Mouse (Mus musculus): ENCODE data around the gene Sdk1. TPM values are rescaled to one million over a fixed set of nuclear protein-coding genes. Genes with fewer than 3 reads are reported as not detected.
A peak's percentile ranks its signal among the peaks of the same experiment; 100 is the strongest.

The Sdk1 gene
- polyA plus RNA-seq, 1 experiment from 2014 or later: 3.4 TPM

DNA sequence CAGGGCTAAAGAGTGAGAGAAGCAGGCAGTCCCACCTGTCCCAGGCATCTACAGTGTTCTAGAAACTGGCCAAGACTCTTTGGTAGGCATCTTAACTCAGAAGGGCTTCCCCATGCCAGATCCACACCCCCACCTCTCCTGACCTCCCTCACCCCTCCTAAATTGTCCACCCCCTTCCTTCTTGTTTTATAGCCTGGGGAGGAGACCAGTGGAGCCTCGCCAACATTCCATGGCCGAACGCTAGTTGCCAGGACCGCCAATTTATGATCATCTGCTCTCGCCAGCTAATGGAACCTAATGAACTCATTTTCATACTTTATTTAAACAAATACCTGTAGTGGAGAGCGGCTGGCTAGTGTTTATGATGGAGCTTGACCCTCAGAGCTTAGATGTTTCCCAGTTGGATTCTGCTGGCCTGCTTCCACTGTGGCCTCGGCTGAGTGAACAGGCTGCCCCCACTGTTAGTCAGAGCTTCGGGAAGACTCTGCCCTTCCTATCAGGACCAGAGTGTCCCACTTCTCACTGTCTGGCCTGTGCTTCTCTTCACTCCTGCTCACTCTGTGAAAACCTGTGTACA is 800.0 kb downstream of the Sdk1 start:
- Histone ChIP-seq H3K27me3 (ENCODE audit: control insufficient read depth, insufficient read depth, low read length) (no peaks in the 10 kb centered on the region), H3K4me3 (replicated peaks; ENCODE audit: low read length) (no peak overlapping the region), H3K9ac (ENCODE audit: low read length) (no peak overlapping the region), H3K9me3 (replicated peaks; ENCODE audit: control insufficient read depth, low read length) (no peaks in the 10 kb centered on the region), H3K4me2 (ENCODE audit: low read depth, low read length) (no peak overlapping the region), H3K4me1 (ENCODE audit: control insufficient read depth, insufficient read depth, low read length) (peaks cover 3% of the 10 kb centered on the region; the same call in 1 of the 2 replicates), H3K27ac (ENCODE audit: low read length) (no peak overlapping the region), H3K36me3 (ENCODE audit: control insufficient read depth, insufficient read depth, low read length) (no peaks in the 10 kb centered on the region)
- 48% methylated on average over 8 of the region's 8 CpGs for WGBS
- ATAC-seq (ENCODE audit: insufficient read depth, low FRiP score): peak; percentile 56; the same call in 1 of the 2 replicates

GRCm38 (mm10) chr5:142061781-142062180 is 820.5 kb downstream of the Sdk1 start:
- Histone ChIP-seq H3K4me3 (replicated peaks; ENCODE audit: low read length) (no peak overlapping the region), H3K4me1 (ENCODE audit: control insufficient read depth, insufficient read depth, low read length) (no peaks in the 10 kb centered on the region), H3K9ac (ENCODE audit: low read length) (no peak overlapping the region), H3K36me3 (ENCODE audit: control insufficient read depth, insufficient read depth, low read length) (no peaks in the 10 kb centered on the region), H3K9me3 (replicated peaks; ENCODE audit: control insufficient read depth, low read length) (no peaks in the 10 kb centered on the region), H3K4me2 (ENCODE audit: low read depth, low read length) (no peak overlapping the region), H3K27me3 (ENCODE audit: control insufficient read depth, insufficient read depth, low read length) (no peaks in the 10 kb centered on the region), H3K27ac (ENCODE audit: low read length) (no peak overlapping the region)
- no peak for ATAC-seq (ENCODE audit: insufficient read depth, low FRiP score)
- 85% methylated on average over 4 of the region's 4 CpGs for WGBS

DNA sequence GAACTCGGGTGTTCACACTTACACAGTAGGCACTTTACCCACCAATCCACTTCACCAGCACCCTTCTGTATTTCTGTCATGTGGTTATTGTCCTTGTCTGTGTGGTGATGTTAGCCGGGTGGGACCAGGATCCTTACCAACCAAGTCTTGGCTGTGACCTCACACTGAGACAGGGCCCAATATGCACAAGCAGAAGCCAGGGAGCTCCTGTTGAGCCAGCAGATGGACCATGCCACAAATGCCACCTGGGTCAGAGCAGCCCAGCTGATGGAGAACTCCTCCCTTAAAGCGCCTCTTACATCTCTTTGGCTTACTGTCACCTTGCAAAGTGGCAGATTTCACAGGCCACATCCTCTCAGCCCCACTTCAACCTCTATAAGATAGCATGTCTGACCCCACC is 830.0 kb downstream of the Sdk1 start:
- H3K4me1 ChIP-seq (ENCODE audit: control insufficient read depth, insufficient read depth, low read length): peaks cover 9% of the 10 kb centered on the region
- H3K4me3 ChIP-seq (replicated peaks; ENCODE audit: low read length): no peak overlapping the region
- H3K36me3 ChIP-seq (ENCODE audit: control insufficient read depth, insufficient read depth, low read length): no peaks in the 10 kb centered on the region
- 93% methylated on average over 3 of the region's 3 CpGs for WGBS
- no peak overlapping the region for H3K27ac ChIP-seq (ENCODE audit: low read length)
- no peaks in the 10 kb centered on the region for H3K27me3 ChIP-seq (ENCODE audit: control insufficient read depth, insufficient read depth, low read length)
- H3K9me3 ChIP-seq (replicated peaks; ENCODE audit: control insufficient read depth, low read length): no peaks in the 10 kb centered on the region
- no peak overlapping the region for H3K9ac ChIP-seq (ENCODE audit: low read length)
- ATAC-seq (ENCODE audit: insufficient read depth, low FRiP score): no peak
- no peak overlapping the region for H3K4me2 ChIP-seq (ENCODE audit: low read depth, low read length)

DNA sequence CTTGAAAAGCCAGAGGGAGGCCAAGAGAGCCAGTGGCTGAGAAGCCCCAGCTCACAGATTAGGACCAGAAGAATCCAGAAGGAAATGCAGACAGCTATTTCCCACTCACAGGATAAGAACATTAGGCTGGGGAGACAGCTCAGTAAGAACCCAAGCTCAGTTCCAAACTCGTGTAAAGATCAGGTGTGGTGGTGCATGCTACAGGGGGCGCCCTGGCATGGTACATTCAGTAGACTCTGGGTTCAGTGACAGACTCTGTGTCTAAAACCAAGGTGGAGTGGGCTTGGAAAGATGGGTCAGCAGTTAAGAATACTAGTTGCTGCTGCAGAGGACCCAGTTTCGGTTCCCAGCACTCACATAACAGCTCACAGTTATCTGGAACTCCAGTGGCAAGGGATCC is 832.6 kb downstream of the Sdk1 start:
- Histone ChIP-seq H3K27me3 (ENCODE audit: control insufficient read depth, insufficient read depth, low read length) (no peaks in the 10 kb centered on the region), H3K9ac (ENCODE audit: low read length) (no peak overlapping the region), H3K36me3 (ENCODE audit: control insufficient read depth, insufficient read depth, low read length) (no peaks in the 10 kb centered on the region), H3K4me3 (replicated peaks; ENCODE audit: low read length) (no peak overlapping the region), H3K4me2 (ENCODE audit: low read depth, low read length) (no peak overlapping the region), H3K4me1 (ENCODE audit: control insufficient read depth, insufficient read depth, low read length) (peaks cover 9% of the 10 kb centered on the region), H3K27ac (ENCODE audit: low read length) (peak overlapping the region; percentile 63), H3K9me3 (replicated peaks; ENCODE audit: control insufficient read depth, low read length) (no peaks in the 10 kb centered on the region)
- ATAC-seq (ENCODE audit: insufficient read depth, low FRiP score): no peak
- 82% methylated on average over 3 of the region's 3 CpGs for WGBS

DNA sequence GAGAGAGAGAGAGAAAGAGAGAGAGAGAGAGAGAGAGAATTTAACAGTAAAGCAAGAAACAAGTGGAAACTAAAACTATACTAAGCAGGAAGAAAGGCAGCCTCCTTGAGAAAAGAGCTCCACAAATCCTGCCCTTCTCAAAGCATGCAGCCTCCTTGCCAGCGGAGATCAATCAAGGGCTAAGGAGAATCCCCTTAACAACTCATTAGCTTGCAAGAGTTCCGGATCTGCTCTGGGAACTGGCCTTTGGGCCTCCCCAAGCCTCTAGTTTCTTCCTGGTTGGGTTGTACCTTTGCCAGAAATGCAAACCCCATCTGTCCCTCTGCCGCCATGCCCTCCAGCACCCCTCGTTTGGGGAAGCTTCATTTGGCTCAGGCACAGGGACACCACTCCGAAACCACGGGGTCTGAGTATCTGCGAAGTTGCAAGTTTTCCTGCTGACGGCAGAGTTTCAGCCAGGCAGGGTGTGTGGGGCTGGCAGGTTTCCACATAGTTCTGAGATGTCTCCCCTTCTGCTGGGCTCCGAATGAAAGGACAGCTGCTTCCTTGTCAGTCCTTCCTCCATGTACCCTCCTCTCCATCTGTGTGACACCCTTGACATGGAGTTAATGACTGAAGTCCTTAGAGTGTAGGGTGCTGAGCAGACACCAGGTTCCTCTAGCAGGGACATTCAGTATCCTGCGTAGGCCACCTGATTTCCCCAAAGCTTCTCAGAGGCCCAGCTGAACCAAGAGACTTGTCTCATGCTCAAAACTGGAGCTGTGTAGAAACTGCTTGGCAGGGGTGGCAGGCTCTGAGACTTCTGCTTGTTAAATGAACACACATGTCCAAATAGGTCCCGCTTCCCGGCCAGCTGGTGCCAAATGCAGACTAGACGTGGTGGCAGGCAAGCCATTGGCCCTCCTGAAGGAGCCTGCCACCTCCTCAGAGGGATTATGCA is 833.5 kb downstream of the Sdk1 start:
- ATAC-seq (ENCODE audit: insufficient read depth, low FRiP score): peak; percentile 57; the same call in 1 of the 2 replicates
- H3K4me2 ChIP-seq (ENCODE audit: low read depth, low read length): no peak overlapping the region
- H3K9me3 ChIP-seq (replicated peaks; ENCODE audit: control insufficient read depth, low read length): no peaks in the 10 kb centered on the region
- H3K27ac ChIP-seq (ENCODE audit: low read length): peak overlapping the region; percentile 63
- 0 out of 2 replicates have a peak overlapping the region, but pooled peaks have one; percentile 16 for H3K9ac ChIP-seq (ENCODE audit: low read length)
- H3K27me3 ChIP-seq (ENCODE audit: control insufficient read depth, insufficient read depth, low read length): no peaks in the 10 kb centered on the region
- 47% methylated on average over 13 of the region's 13 CpGs for WGBS
- H3K4me3 ChIP-seq (replicated peaks; ENCODE audit: low read length): no peak overlapping the region
- H3K36me3 ChIP-seq (ENCODE audit: control insufficient read depth, insufficient read depth, low read length): no peaks in the 10 kb centered on the region
- peaks cover 9% of the 10 kb centered on the region for H3K4me1 ChIP-seq (ENCODE audit: control insufficient read depth, insufficient read depth, low read length)

DNA sequence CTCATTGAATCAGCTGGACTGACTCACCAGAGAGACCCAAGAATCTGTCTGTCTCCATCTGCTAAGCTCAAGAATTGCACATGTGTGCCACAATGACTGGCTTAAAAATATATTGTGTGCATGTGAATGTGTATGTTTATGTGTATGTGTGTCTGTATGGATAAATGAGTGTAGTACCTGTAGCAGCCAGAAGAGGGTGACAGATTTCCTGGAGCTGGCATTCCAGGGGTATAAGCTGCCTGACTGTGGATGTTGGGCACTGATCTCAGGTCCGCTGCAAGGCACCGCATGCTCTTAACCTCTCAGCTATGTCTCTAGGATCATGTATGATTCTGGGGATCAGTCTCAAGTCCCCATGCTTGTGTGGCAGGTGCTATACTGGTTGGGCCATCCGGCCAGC is 839.4 kb downstream of the Sdk1 start:
- Histone ChIP-seq H3K4me2 (ENCODE audit: low read depth, low read length) (no peak overlapping the region), H3K27me3 (ENCODE audit: control insufficient read depth, insufficient read depth, low read length) (no peaks in the 10 kb centered on the region), H3K9me3 (replicated peaks; ENCODE audit: control insufficient read depth, low read length) (no peaks in the 10 kb centered on the region), H3K9ac (ENCODE audit: low read length) (no peak overlapping the region), H3K4me1 (ENCODE audit: control insufficient read depth, insufficient read depth, low read length) (no peaks in the 10 kb centered on the region), H3K27ac (ENCODE audit: low read length) (no peak overlapping the region), H3K36me3 (ENCODE audit: control insufficient read depth, insufficient read depth, low read length) (no peaks in the 10 kb centered on the region), H3K4me3 (replicated peaks; ENCODE audit: low read length) (no peak overlapping the region)
- WGBS: 95% methylated on average over 3 of the region's 3 CpGs
- no peak for ATAC-seq (ENCODE audit: insufficient read depth, low FRiP score)

GRCm38 (mm10) chr5:142081076-142081475 is 839.8 kb downstream of the Sdk1 start:
- no peak overlapping the region for H3K27ac ChIP-seq (ENCODE audit: low read length)
- no peaks in the 10 kb centered on the region for H3K9me3 ChIP-seq (replicated peaks; ENCODE audit: control insufficient read depth, low read length)
- no peaks in the 10 kb centered on the region for H3K27me3 ChIP-seq (ENCODE audit: control insufficient read depth, insufficient read depth, low read length)
- no peaks in the 10 kb centered on the region for H3K36me3 ChIP-seq (ENCODE audit: control insufficient read depth, insufficient read depth, low read length)
- H3K4me2 ChIP-seq (ENCODE audit: low read depth, low read length): no peak overlapping the region
- ATAC-seq (ENCODE audit: insufficient read depth, low FRiP score): no peak
- H3K9ac ChIP-seq (ENCODE audit: low read length): no peak overlapping the region
- H3K4me1 ChIP-seq (ENCODE audit: control insufficient read depth, insufficient read depth, low read length): no peaks in the 10 kb centered on the region
- WGBS: 89% methylated on average over 3 of the region's 3 CpGs
- H3K4me3 ChIP-seq (replicated peaks; ENCODE audit: low read length): no peak overlapping the region

DNA sequence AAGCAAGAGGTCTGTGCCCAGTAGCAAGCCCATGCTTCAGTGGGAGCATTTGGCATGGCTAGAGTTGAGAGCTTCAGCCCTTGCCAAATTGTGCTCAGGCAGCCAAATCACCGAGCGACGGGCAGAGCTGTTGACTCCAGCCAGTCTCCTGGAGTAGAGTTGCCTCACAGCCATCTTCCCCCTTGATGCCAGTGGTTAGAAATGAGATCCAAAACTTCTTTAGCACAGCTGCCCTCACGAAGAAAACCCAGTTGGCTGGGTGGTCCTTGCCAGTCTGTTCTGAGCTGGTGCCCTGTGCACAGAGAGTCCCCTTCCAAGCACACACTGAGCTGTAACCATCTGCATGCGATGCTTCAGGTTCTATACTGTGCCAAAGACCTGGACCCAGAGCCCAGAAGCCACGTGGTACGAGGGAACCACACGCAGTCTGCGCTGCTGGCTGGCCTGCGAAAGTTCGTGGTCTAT is 855.1 kb downstream of the Sdk1 start:
- WGBS: 86% methylated on average over 11 of the region's 11 CpGs
- no peak overlapping the region for H3K9ac ChIP-seq (ENCODE audit: low read length)
- ATAC-seq (ENCODE audit: insufficient read depth, low FRiP score): no peak
- H3K27me3 ChIP-seq (ENCODE audit: control insufficient read depth, insufficient read depth, low read length): no peaks in the 10 kb centered on the region
- H3K4me1 ChIP-seq (ENCODE audit: control insufficient read depth, insufficient read depth, low read length): no peaks in the 10 kb centered on the region
- no peak overlapping the region for H3K4me2 ChIP-seq (ENCODE audit: low read depth, low read length)
- H3K4me3 ChIP-seq (replicated peaks; ENCODE audit: low read length): no peak overlapping the region
- H3K36me3 ChIP-seq (ENCODE audit: control insufficient read depth, insufficient read depth, low read length): no peaks in the 10 kb centered on the region
- no peaks in the 10 kb centered on the region for H3K9me3 ChIP-seq (replicated peaks; ENCODE audit: control insufficient read depth, low read length)
- H3K27ac ChIP-seq (ENCODE audit: low read length): no peak overlapping the region

- no peaks in the 10 kb centered on the region for H3K4me1 ChIP-seq (ENCODE audit: control insufficient read depth, insufficient read depth, low read length)
- no peak for ATAC-seq (ENCODE audit: insufficient read depth, low FRiP score)
- H3K9me3 ChIP-seq (replicated peaks; ENCODE audit: control insufficient read depth, low read length): no peaks in the 10 kb centered on the region
- H3K27ac ChIP-seq (ENCODE audit: low read length): no peak overlapping the region
- H3K9ac ChIP-seq (ENCODE audit: low read length): no peak overlapping the region
- no peak overlapping the region for H3K4me2 ChIP-seq (ENCODE audit: low read depth, low read length)
- H3K36me3 ChIP-seq (ENCODE audit: control insufficient read depth, insufficient read depth, low read length): no peaks in the 10 kb centered on the region
- 58% methylated on average over 7 of the region's 7 CpGs for WGBS
- no peaks in the 10 kb centered on the region for H3K27me3 ChIP-seq (ENCODE audit: control insufficient read depth, insufficient read depth, low read length)
- H3K4me3 ChIP-seq (replicated peaks; ENCODE audit: low read length): no peak overlapping the region
These were observed 858.9 kb downstream of the Sdk1 start for GRCm38 (mm10) chr5:142100176-142100575.
